ENCODE assay signal across 10 mouse cellular contexts in genomic region chr2:155630153-155630552, GRCm38 (mm10). TPM values are rescaled to one million over a fixed set of nuclear protein-coding genes. Genes with fewer than 3 reads are reported as not detected.
A peak's percentile ranks its signal among the peaks of the same experiment; 100 is the strongest.
DNase-seq lines count a peak whose midpoint lies in the region; ATAC-seq and TF ChIP-seq lines count a peak whose summit lies in the region.
"Had no signal": no experiment of that assay in that cellular context is flagged by ENCODE, and none has a peak within 500 bp of the region (broad histone marks: within the 10 kb centered on the region; RNA-seq: fewer than 3 reads in every experiment).

No protein-coding gene starts in this region.

- no peaks in the 10 kb centered on the region for H3K9me3 ChIP-seq in intestine, embryonic 14.5 days (ENCODE audit: control insufficient read depth, low read length)
- H3K9me3 ChIP-seq in intestine, embryonic 16.5 days (ENCODE audit: control insufficient read depth, low read length), result no peaks in the 10 kb centered on the region
- H3K9me3 ChIP-seq in E14TG2a.4 (ENCODE audit: low read length), result no peaks in the 10 kb centered on the region
- H3K9me3 ChIP-seq in hindbrain, embryonic 14.5 days (ENCODE audit: control insufficient read depth, low read length), result no peaks in the 10 kb centered on the region
- H3K9me3 ChIP-seq: heart, embryonic 12.5 days; lung, embryonic 15.5 days had no signal

- H3K4me3 ChIP-seq in intestine, embryonic 14.5 days (ENCODE audit: low read depth, low read length), result no peak overlapping the region
- no peak overlapping the region for H3K4me3 ChIP-seq in intestine, embryonic 16.5 days (ENCODE audit: low read length)
- H3K4me3 ChIP-seq in E14TG2a.4 (replicated peaks; ENCODE audit: low read length), result peak overlapping the region; percentile 69
- no peak overlapping the region for H3K4me3 ChIP-seq in hindbrain, embryonic 14.5 days (replicated peaks; ENCODE audit: low read length)

- peaks cover 28% of the 10 kb centered on the region for H3K36me3 ChIP-seq in intestine, embryonic 14.5 days (ENCODE audit: control insufficient read depth, insufficient read depth, low read length)
- peaks cover 18% of the 10 kb centered on the region for H3K36me3 ChIP-seq in intestine, embryonic 16.5 days (ENCODE audit: control insufficient read depth, insufficient read depth, low read length)
- H3K36me3 ChIP-seq in E14TG2a.4 (ENCODE audit: insufficient read depth, low read length), result peaks cover 17% of the 10 kb centered on the region
- H3K36me3 ChIP-seq in hindbrain, embryonic 14.5 days (replicated peaks; ENCODE audit: control insufficient read depth, insufficient read depth), result peaks cover 43% of the 10 kb centered on the region

- peaks cover 5% of the 10 kb centered on the region for H3K4me1 ChIP-seq in intestine, embryonic 14.5 days (replicated peaks; ENCODE audit: control insufficient read depth, insufficient read depth, low read length)
- H3K4me1 ChIP-seq in intestine, embryonic 16.5 days (ENCODE audit: control insufficient read depth, insufficient read depth, low read length), result peaks cover 12% of the 10 kb centered on the region
- peaks cover 80% of the 10 kb centered on the region for H3K4me1 ChIP-seq in E14TG2a.4 (replicated peaks; ENCODE audit: low read depth, low read length)
- H3K4me1 ChIP-seq in hindbrain, embryonic 14.5 days (replicated peaks; ENCODE audit: control insufficient read depth, insufficient read depth, low read length), result peaks cover 20% of the 10 kb centered on the region; the same call in 1 of the 2 replicates

- ATAC-seq in intestine, embryonic 14.5 days (replicated peaks; ENCODE audit: low FRiP score, low TSS enrichment, low read depth), result no peak
- ATAC-seq in intestine, embryonic 16.5 days, result no peak
- no peak for ATAC-seq in hindbrain, embryonic 14.5 days (ENCODE audit: low FRiP score)
- ATAC-seq in inflammation-experienced regulatory T-cells, adult 6 months, result no peak

- no peak for TF ChIP-seq CTCF in E14TG2a.4 (conservative IDR thresholded peaks at IDR 0.05; ENCODE audit: low read length)

- H3K4me2 ChIP-seq in intestine, embryonic 14.5 days (ENCODE audit: low read length), result no peak overlapping the region
- H3K4me2 ChIP-seq in intestine, embryonic 16.5 days (ENCODE audit: low read depth, low read length), result no peak overlapping the region
- H3K4me2 ChIP-seq in hindbrain, embryonic 14.5 days (replicated peaks), result no peak overlapping the region

- H3K27me3 ChIP-seq in intestine, embryonic 14.5 days (replicated peaks; ENCODE audit: control insufficient read depth, insufficient read depth, low read length), result peaks cover 48% of the 10 kb centered on the region
- H3K27me3 ChIP-seq in intestine, embryonic 16.5 days (replicated peaks; ENCODE audit: control insufficient read depth, insufficient read depth, low read length), result peaks cover 9% of the 10 kb centered on the region; the same call in 1 of the 2 replicates
- H3K27me3 ChIP-seq in E14TG2a.4 (ENCODE audit: insufficient read depth, low read length), result peaks cover 82% of the 10 kb centered on the region
- H3K27me3 ChIP-seq in hindbrain, embryonic 14.5 days (ENCODE audit: control insufficient read depth, insufficient read depth, low read length), result peaks cover 58% of the 10 kb centered on the region

- no peak overlapping the region for H3K27ac ChIP-seq in intestine, embryonic 14.5 days (ENCODE audit: low read depth)
- H3K27ac ChIP-seq in intestine, embryonic 16.5 days (ENCODE audit: low read length), result no peak overlapping the region
- no peak overlapping the region for H3K27ac ChIP-seq in hindbrain, embryonic 14.5 days
- H3K27ac ChIP-seq: lung, embryonic 15.5 days had no signal

- no peak overlapping the region for H3K9ac ChIP-seq in intestine, embryonic 14.5 days (ENCODE audit: low read length)
- no peak overlapping the region for H3K9ac ChIP-seq in intestine, embryonic 16.5 days (ENCODE audit: low read depth, low read length)
- 0 out of 2 replicates have a peak overlapping the region, but pooled peaks have one; percentile 56 for H3K9ac ChIP-seq in hindbrain, embryonic 14.5 days

- peak; percentile 61 for DNase-seq in intestine, embryonic 14.5 days (ENCODE audit: low spot score)
- peak; percentile 40 for DNase-seq in ZHBTc4 (ENCODE audit: low read depth, low spot score)
- no peak for DNase-seq in hindbrain, embryonic 14.5 days (ENCODE audit: low spot score)
- no peak for DNase-seq in right cerebral cortex, postnatal 36 days (ENCODE audit: low spot score in 2 of 2)
- DNase-seq: left cerebral cortex, postnatal 4 days had no signal

- WGBS in intestine, embryonic 14.5 days, result 49% methylated on average over 20 of the region's 20 CpGs
- WGBS in intestine, embryonic 16.5 days, result 62% methylated on average over 20 of the region's 20 CpGs
- 21% methylated on average over 20 of the region's 20 CpGs for WGBS in hindbrain, embryonic 14.5 days

RNA-seq across cellular contexts. Expression of gene Myh7b, which starts 19.1 kb away (rescaled TPM):
- 0.20 and 0.62 TPM in 2 replicates for polyA plus RNA-seq in intestine, embryonic 14.5 days (2014; fragmentation: Nextera tagmentation; extraction: Ambion mirVana)
- 0.77 and 1.3 TPM in 2 replicates for polyA plus RNA-seq in intestine, embryonic 16.5 days (2015; fragmentation: Nextera tagmentation; extraction: Ambion mirVana)
- polyA plus RNA-seq in hindbrain, embryonic 14.5 days (2014; fragmentation: Nextera tagmentation; extraction: Ambion mirVana), result 0.40 and 0.99 TPM in 2 replicates
- polyA plus RNA-seq in inflammation-experienced regulatory T-cells, adult 6 months (2017; shearing (Covaris generic)), result under 1 TPM in 1 of 3 experiments, not detected in 2; 0.12 TPM

RNA-seq across cellular contexts. Expression of gene Gss, which starts 37.5 kb away (rescaled TPM):
- polyA plus RNA-seq in intestine, embryonic 14.5 days (2014; fragmentation: Nextera tagmentation; extraction: Ambion mirVana), result 46.1 and 49.6 TPM in 2 replicates
- polyA plus RNA-seq in intestine, embryonic 16.5 days (2015; fragmentation: Nextera tagmentation; extraction: Ambion mirVana), result 143 and 158 TPM in 2 replicates
- polyA plus RNA-seq in hindbrain, embryonic 14.5 days (2014; fragmentation: Nextera tagmentation; extraction: Ambion mirVana), result 14.3 and 15.3 TPM in 2 replicates
- polyA plus RNA-seq in inflammation-experienced regulatory T-cells, adult 6 months (2017; shearing (Covaris generic)), result 10 to 100 TPM; 13.4 to 17.2 (median 15.1) TPM

Comparison
In these comparisons a context has a peak if more than half of its experiments do, and no peak if none do; other contexts are left out.
1. DNase-seq: peak in intestine, embryonic 14.5 days (single experiment) and ZHBTc4 (single experiment); none in hindbrain, embryonic 14.5 days (single experiment) and right cerebral cortex, postnatal 36 days (0 of 2).